Mouse (Mus musculus): ENCODE measurements around the gene Rab8a. TPM values are rescaled to one million over a fixed set of nuclear protein-coding genes. Genes with fewer than 3 reads are reported as not detected.
A peak's percentile ranks its signal among the peaks of the same experiment; 100 is the strongest.

The Rab8a gene
- polyA plus RNA-seq, 1 experiment from 2014 or later, result 140 TPM

GRCm38 (mm10) chr8:72146056-72146455, 14.9 kb upstream of the Rab8a start:
- DNase-seq (ENCODE audit: low spot score), result no peak

- no peak for DNase-seq (ENCODE audit: low spot score)
Measured at GRCm38 (mm10) chr8:72146556-72146955, 14.4 kb upstream of the Rab8a start.

- DNase-seq (ENCODE audit: low spot score), result no peak
Measured at GRCm38 (mm10) chr8:72147266-72147665, 13.7 kb upstream of the Rab8a start.

GRCm38 (mm10) chr8:72149056-72149455, 11.9 kb upstream of the Rab8a start:
- no peak for DNase-seq (ENCODE audit: low spot score)

GRCm38 (mm10) chr8:72151418-72152078, 9.5 kb upstream of the Rab8a start:
- DNase-seq (ENCODE audit: low spot score), result no peak

GRCm38 (mm10) chr8:72153382-72153781, 7.6 kb upstream of the Rab8a start:
- no peak for DNase-seq (ENCODE audit: low spot score)

GRCm38 (mm10) chr8:72158096-72158495, 2.9 kb upstream of the Rab8a start:
- DNase-seq (ENCODE audit: low spot score), result no peak

- DNase-seq (ENCODE audit: low spot score), result no peak
Measured at GRCm38 (mm10) chr8:72158726-72159125, 2.3 kb upstream of the Rab8a start.

- peak; percentile 40 for DNase-seq (ENCODE audit: low spot score)
Measured at GRCm38 (mm10) chr8:72160007-72160406, 993 bp upstream of the Rab8a start.

GRCm38 (mm10) chr8:72162821-72163220, 1.8 kb downstream of the Rab8a start:
- peak; percentile 32 for DNase-seq (ENCODE audit: low spot score)

- DNase-seq (ENCODE audit: low spot score), result peak; percentile 70
Measured at GRCm38 (mm10) chr8:72169098-72169668, 8.2 kb downstream of the Rab8a start.

GRCm38 (mm10) chr8:72169681-72170249, 8.8 kb downstream of the Rab8a start:
- no peak for DNase-seq (ENCODE audit: low spot score)

- peak; percentile 69 for DNase-seq (ENCODE audit: low spot score)
Measured at GRCm38 (mm10) chr8:72177346-72177925, 16.4 kb downstream of the Rab8a start.

GRCm38 (mm10) chr8:72183554-72184202, 22.7 kb downstream of the Rab8a start:
- DNase-seq (ENCODE audit: low spot score), result no peak

- DNase-seq (ENCODE audit: low spot score), result no peak
Measured at GRCm38 (mm10) chr8:72187793-72188331, 26.9 kb downstream of the Rab8a start.

GRCm38 (mm10) chr8:72189417-72190214, 28.6 kb downstream of the Rab8a start, which contains the start of gene Hsh2d:
Gene Hsh2d (plus strand): TSS chr8:72189638.
- DNase-seq (ENCODE audit: low spot score), result peak; percentile 78

GRCm38 (mm10) chr8:72190215-72190539, 29.2 kb downstream of the Rab8a start:
- no peak for DNase-seq (ENCODE audit: low spot score)

GRCm38 (mm10) chr8:72192065-72192464, 31.1 kb downstream of the Rab8a start:
- no peak for DNase-seq (ENCODE audit: low spot score)

- DNase-seq (ENCODE audit: low spot score), result no peak
Measured at GRCm38 (mm10) chr8:72197997-72198396, 37.0 kb downstream of the Rab8a start.

GRCm38 (mm10) chr8:72208582-72208981, 47.6 kb downstream of the Rab8a start:
- DNase-seq (ENCODE audit: low spot score), result no peak

- DNase-seq (ENCODE audit: low spot score), result no peak
Measured at GRCm38 (mm10) chr8:72210222-72210621, 49.2 kb downstream of the Rab8a start.
